Mouse (Mus musculus) left cerebral cortex, postnatal 14 days (tissue): Measurements from ENCODE around the gene Areg. TPM values are rescaled to one million over a fixed set of nuclear protein-coding genes. Genes with fewer than 3 reads are reported as not detected.
A peak's percentile ranks its signal among the peaks of the same experiment; 100 is the strongest.

ENCODE experiments used
- DNase-seq, 2 experiments: peaks; one replicate each; pipeline ENCODE4 v3.0.0; 2021 to 2022; ENCODE audit warnings: low spot score in 2 of 2, mixed read lengths in 1 of 2
- intact Hi-C: fragments of 180-260 bp; cut with DNase I; formaldehyde crosslinking; loops from one replicate; pipeline ENCODE4 v1.15.1; 2025
- long read RNA-seq, 2 experiments: library from polyadenylated mRNA; stranded (forward); transcript quantifications; one replicate each; pipeline ENCODE4 v2.0.0; 2021
- total RNA-seq, 2 experiments: library from RNA; stranded (reverse); gene quantifications; 2 replicates each; pipeline ENCODE4 v1.2.3; 2021

The Areg gene
- not detected for total RNA-seq
- long read RNA-seq, experiment 1: 0 reads
- long read RNA-seq, experiment 2: 0 reads

DNA sequence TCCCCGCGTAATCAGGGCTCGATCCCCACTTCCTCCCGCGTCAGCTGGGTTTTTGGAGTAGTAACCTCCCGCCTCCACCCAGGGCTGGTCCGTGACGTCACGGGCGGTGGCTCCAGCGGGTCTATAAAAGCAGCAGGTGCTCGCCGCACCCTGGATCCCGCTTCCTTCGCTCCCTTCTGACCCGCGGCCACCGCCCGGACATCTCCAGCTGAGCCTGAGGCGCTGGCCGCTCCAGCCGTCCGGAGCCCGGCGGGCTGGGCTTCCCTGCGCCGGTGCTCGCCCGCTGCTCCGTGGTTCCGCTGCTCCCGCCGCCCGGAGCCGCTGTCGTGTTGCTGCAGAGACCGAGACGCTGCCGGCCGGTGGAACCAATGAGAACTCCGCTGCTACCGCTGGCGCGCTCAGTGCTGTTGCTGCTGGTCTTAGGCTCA is at the start of gene Areg:
TSS of gene Areg (plus strand) at position 154 of the 428 bp plus-strand sequence.
- peak; percentile 3 to 55 for DNase-seq
- intact Hi-C loops: no loop called here

- intact Hi-C loops: no loop called here
- DNase-seq: no peak
Measured at GRCm38 (mm10) chr5:91090301-91090700, 49.1 kb upstream of the Areg start.

- intact Hi-C loops: no loop called here
- DNase-seq: no peak
Measured at GRCm38 (mm10) chr5:91097911-91098614, 41.3 kb upstream of the Areg start.

GRCm38 (mm10) chr5:91101742-91102141 is 37.7 kb upstream of the Areg start:
- intact Hi-C loops: no loop called here
- peak in 1 of 2 experiments; percentile 8 for DNase-seq

- intact Hi-C loops: no loop called here
- DNase-seq: peak in 1 of 2 experiments; percentile 13
Measured at GRCm38 (mm10) chr5:91103943-91104665, 35.3 kb upstream of the Areg start.

DNA sequence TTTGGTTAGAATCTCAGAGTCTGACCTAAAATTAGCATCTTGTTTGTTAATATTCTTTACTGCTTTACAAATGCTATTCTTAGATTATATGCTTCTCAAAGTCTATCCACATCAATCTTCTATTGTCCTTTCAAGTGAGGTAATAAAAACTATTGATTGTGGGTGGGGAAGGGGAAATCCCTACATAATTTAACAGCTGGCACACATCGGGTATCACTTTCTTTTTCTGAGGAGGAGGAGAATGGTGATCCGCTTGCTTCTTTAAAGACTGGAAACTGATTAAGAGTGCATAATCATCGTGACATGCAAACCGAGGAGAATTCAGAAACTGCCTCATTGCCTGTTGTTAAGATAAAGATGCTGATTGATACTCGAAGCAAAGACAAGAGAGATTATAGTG is 33.2 kb upstream of the Areg start:
- intact Hi-C loops: no loop called here
- no peak for DNase-seq

DNA sequence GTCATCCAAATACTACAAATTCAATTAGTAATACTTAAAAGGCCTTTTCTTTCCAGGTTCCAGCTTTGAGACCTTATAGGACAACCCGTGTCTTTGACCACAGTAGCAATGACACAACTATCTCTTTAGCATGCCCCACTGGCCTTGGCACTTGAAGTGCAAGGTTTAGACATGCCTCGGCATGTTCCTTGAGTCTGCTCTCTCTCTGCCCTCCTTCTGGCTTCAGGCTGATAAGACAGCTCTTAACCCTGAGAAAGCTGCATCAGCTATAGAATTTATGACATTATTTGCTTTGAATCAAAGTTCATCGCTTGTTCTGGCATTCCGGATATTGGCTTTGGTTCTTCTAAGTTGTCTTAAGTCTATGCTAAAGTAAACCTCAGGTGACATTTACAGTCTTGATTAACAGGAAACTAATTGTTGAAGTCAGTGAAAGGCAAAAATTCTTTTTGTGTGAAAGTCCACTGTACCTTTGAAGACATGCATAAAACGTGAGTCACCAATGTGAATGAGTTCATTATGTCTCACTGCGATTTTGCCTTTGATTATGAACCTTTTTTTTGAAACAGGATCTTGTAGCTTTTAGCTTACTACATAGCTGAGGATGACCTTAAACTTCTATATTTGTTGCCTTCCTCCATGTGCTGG is 29.3 kb upstream of the Areg start:
- no peak for DNase-seq
- intact Hi-C loops: no loop called here

DNA sequence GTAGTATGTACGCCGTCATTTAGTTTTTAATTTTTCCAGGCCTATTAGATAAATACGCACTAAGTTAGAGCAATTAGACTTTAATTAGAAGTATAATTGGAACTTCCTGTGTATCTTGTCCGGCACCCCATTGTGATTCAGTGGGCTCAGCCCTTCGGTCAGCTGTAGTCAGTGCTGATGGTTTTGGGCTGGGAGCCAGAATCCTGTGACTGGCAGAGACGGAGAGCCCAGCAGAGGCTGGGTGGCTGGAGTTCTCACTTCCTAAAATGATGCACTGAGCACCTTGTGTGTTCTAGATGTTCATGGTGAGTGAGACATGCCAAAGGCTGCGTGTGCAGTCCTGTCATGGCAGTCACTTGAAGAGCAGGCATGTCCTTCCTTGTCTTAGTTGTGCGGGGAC is 28.4 kb upstream of the Areg start:
- intact Hi-C loops: no loop called here
- no peak for DNase-seq

DNA sequence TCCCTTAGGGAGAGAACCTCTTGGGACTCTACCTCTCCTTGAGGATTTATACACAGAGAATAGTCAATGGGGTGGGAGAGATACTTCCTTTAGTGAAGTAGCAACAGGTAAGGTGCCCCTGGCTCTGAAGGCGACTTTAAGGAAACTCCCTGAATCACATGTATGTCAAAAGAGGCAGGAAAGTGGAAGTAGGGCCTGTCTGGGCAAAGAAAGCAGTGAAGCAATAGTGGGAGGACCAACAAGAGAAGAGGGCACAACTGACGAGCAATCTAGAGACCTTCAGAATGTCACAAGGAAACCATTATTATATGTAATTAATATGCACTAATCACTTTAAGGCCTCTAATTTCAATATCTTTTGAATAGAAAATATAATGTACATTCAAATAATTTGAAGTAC is 25.4 kb upstream of the Areg start:
- intact Hi-C loops: no loop called here
- DNase-seq: no peak

DNA sequence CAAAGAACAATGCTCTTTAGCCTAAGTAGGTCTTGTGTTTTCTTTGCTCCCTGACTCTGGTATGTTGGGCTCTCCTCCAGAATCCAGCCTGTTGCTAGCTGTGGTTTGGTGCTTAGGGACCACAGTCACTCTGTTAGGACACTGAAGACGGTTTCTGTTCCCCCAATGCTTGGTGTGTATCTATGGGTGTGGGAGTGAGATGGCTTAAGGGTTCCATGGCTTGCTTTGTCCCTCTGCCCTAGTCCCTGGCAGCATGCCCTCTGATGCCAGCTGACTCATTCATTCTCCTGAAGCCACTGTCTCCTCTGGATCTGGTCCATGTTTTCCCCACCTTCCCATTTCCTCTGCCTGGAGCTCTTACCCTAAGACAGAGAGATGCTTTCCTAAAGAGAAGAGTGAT is 24.8 kb upstream of the Areg start:
- no peak for DNase-seq
- intact Hi-C loops: no loop called here

GRCm38 (mm10) chr5:91118618-91119017 is 20.8 kb upstream of the Areg start:
- DNase-seq: no peak
- intact Hi-C loops: no loop called here

- DNase-seq: no peak
- intact Hi-C loops: no loop called here
Measured at GRCm38 (mm10) chr5:91123404-91123803, 16.0 kb upstream of the Areg start.

- DNase-seq: no peak
- intact Hi-C loops: no loop called here
Measured at GRCm38 (mm10) chr5:91124140-91124539, 15.3 kb upstream of the Areg start.

GRCm38 (mm10) chr5:91126623-91127022 is 12.8 kb upstream of the Areg start:
- intact Hi-C loops: no loop called here
- DNase-seq: no peak

- intact Hi-C loops: no loop called here
- no peak for DNase-seq
Measured at GRCm38 (mm10) chr5:91134961-91135360, 4.4 kb upstream of the Areg start.

GRCm38 (mm10) chr5:91138970-91139369 is 429 bp upstream of the Areg start:
- intact Hi-C loops: no loop called here
- DNase-seq: no peak

- intact Hi-C loops: no loop called here
- no peak for DNase-seq
Measured at GRCm38 (mm10) chr5:91140896-91141448, 1.6 kb downstream of the Areg start.

- peak in 1 of 2 experiments; percentile 15 for DNase-seq
- intact Hi-C loops: loop anchor here (5.0 kb wide), 1 partner anchor 83 kb away; no protein-coding TSS in a partner anchor
Measured at GRCm38 (mm10) chr5:91144971-91145370, 5.6 kb downstream of the Areg start.

- DNase-seq: no peak
Measured at GRCm38 (mm10) chr5:91147001-91147400, 7.6 kb downstream of the Areg start.

DNA sequence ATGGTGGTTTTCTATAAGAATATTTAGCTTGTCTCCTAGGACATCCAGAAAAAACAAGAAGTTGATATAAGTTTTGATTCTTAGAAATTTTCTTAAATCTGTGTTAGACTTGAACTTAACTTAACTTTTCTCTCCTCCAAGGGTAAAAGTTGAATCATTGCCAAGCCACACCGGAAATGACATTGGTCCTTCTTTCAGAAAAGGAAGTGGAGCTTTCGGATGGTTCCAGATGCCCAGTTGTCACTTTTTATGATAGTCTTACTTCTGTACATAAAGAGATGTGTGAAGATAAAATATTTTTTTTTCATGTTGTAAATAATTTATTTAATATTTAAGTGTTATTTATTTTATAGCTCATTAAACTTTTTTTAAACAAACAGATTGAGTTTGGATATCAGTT is 8.7 kb downstream of the Areg start:
- intact Hi-C loops: loop anchor here (5.0 kb wide), 1 partner anchor 86 kb away; no protein-coding TSS in a partner anchor
- DNase-seq: no peak

More at GRCm38 (mm10) chr5:91147001-91147400, 7.6 kb downstream of the Areg start:
- intact Hi-C loops: loop anchor here (5.0 kb wide), 1 partner anchor 85 kb away; no protein-coding TSS in a partner anchor
